Comparison of ENCODE assay signal across 20 mouse cellular contexts in the genomic region with DNA sequence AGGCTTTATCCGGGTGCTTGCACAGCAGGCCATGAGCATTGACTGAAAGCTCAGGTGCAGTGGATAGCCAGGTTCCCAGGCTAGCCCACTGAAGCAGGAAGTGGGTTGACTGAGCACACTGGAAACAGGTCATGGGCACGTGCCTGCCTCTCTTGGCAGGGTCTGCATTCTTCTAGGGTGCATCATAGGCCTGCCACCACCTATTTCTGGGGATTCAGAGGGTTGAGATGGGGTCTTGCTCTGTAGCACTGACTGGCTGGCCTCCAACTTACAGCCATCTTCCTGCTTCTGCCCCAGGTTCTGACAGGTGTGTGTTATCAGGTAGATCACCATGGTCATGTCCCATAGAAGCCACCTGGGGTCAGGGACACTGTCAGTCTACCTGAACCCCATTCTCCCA. TPM values are rescaled to one million over a fixed set of nuclear protein-coding genes. Genes with fewer than 3 reads are reported as not detected.
DNase-seq lines count a peak whose midpoint lies in the region; ATAC-seq and TF ChIP-seq lines count a peak whose summit lies in the region.
"Had no signal": no experiment of that assay in that cellular context is flagged by ENCODE, and none has a peak within 500 bp of the region (broad histone marks: within the 10 kb centered on the region; RNA-seq: fewer than 3 reads in every experiment).

No protein-coding gene starts in this region.

- TF ChIP-seq EP300 in liver, embryonic 14.5 days (IDR thresholded peaks at IDR 0.05; ENCODE audit: low read depth), result no peak

- H3K4me3 ChIP-seq in hindbrain, embryonic 10.5 days, result peak overlapping the region; percentile 77; the same call in 1 of the 2 replicates
- H3K4me3 ChIP-seq in hindbrain, postnatal 0 days (ENCODE audit: low read length), result no peak overlapping the region
- H3K4me3 ChIP-seq in midbrain, embryonic 11.5 days (ENCODE audit: low read depth, low read length), result no peak overlapping the region
- H3K4me3 ChIP-seq in midbrain, embryonic 14.5 days (replicated peaks; ENCODE audit: low read depth, low read length), result no peak overlapping the region
- no peak overlapping the region for H3K4me3 ChIP-seq in embryonic facial prominence, embryonic 13.5 days
- H3K4me3 ChIP-seq in liver, embryonic 14.5 days (ENCODE audit: insufficient read depth in 1 of 2, low read depth in 2 of 2, low read length in 2 of 2), result peak overlapping the region in 1 of 2 experiments; percentile 63; a peak in 1 of 4 replicates
- H3K4me3 ChIP-seq: forebrain, embryonic 13.5 days; kidney, embryonic 15.5 days; limb, embryonic 15.5 days had no signal

- no peak overlapping the region for H3K4me2 ChIP-seq in hindbrain, postnatal 0 days (ENCODE audit: low read depth, low read length)
- H3K4me2 ChIP-seq in midbrain, embryonic 11.5 days, result no peak overlapping the region
- no peak overlapping the region for H3K4me2 ChIP-seq in midbrain, embryonic 14.5 days (ENCODE audit: low read length)
- H3K4me2 ChIP-seq in embryonic facial prominence, embryonic 13.5 days, result no peak overlapping the region
- peak overlapping the region; percentile 100 for H3K4me2 ChIP-seq in liver, embryonic 14.5 days (ENCODE audit: low read depth)

- H3K36me3 ChIP-seq in hindbrain, embryonic 10.5 days, result peaks cover 43% of the 10 kb centered on the region
- peaks cover 30% of the 10 kb centered on the region for H3K36me3 ChIP-seq in hindbrain, postnatal 0 days (ENCODE audit: insufficient read depth, low read length)
- H3K36me3 ChIP-seq in midbrain, embryonic 11.5 days (ENCODE audit: control insufficient read depth, insufficient read depth, low read length), result peaks cover 17% of the 10 kb centered on the region
- peaks cover 42% of the 10 kb centered on the region for H3K36me3 ChIP-seq in midbrain, embryonic 14.5 days (ENCODE audit: control insufficient read depth, insufficient read depth, low read length)
- H3K36me3 ChIP-seq in embryonic facial prominence, embryonic 13.5 days, result peaks cover 41% of the 10 kb centered on the region
- peaks cover 39% of the 10 kb centered on the region for H3K36me3 ChIP-seq in liver, embryonic 14.5 days (replicated peaks; ENCODE audit: control insufficient read depth, insufficient read depth, low read depth)

- no peak overlapping the region for H3K9ac ChIP-seq in hindbrain, postnatal 0 days (replicated peaks; ENCODE audit: low read length)
- no peak overlapping the region for H3K9ac ChIP-seq in midbrain, embryonic 11.5 days (ENCODE audit: low read length)
- no peak overlapping the region for H3K9ac ChIP-seq in midbrain, embryonic 14.5 days (replicated peaks; ENCODE audit: low read length)
- peak overlapping the region; percentile 21; the same call in 1 of the 2 replicates for H3K9ac ChIP-seq in embryonic facial prominence, embryonic 13.5 days
- peak overlapping the region; percentile 81 for H3K9ac ChIP-seq in liver, embryonic 14.5 days (replicated peaks)
- H3K9ac ChIP-seq: kidney, embryonic 15.5 days; limb, embryonic 15.5 days had no signal

- H3K27me3 ChIP-seq in hindbrain, embryonic 10.5 days (ENCODE audit: insufficient read depth, poor library complexity, severe bottlenecking), result no peaks in the 10 kb centered on the region
- no peaks in the 10 kb centered on the region for H3K27me3 ChIP-seq in hindbrain, postnatal 0 days (ENCODE audit: insufficient read depth, low read length)
- no peaks in the 10 kb centered on the region for H3K27me3 ChIP-seq in midbrain, embryonic 11.5 days (ENCODE audit: control insufficient read depth, insufficient read depth, low read length)
- no peaks in the 10 kb centered on the region for H3K27me3 ChIP-seq in midbrain, embryonic 14.5 days (ENCODE audit: control insufficient read depth, insufficient read depth, low read length)
- no peaks in the 10 kb centered on the region for H3K27me3 ChIP-seq in embryonic facial prominence, embryonic 13.5 days
- no peaks in the 10 kb centered on the region for H3K27me3 ChIP-seq in liver, embryonic 14.5 days (ENCODE audit: control insufficient read depth, insufficient read depth, low read length)
- H3K27me3 ChIP-seq: forebrain, embryonic 13.5 days; kidney, embryonic 15.5 days; limb, embryonic 15.5 days had no signal

- no peak for TF ChIP-seq CTCF in hindbrain, postnatal 0 days (IDR thresholded peaks at IDR 0.05; ENCODE audit: low read depth)
- TF ChIP-seq CTCF in liver, embryonic 14.5 days (IDR thresholded peaks at IDR 0.05; ENCODE audit: low read depth), result no peak

- peaks cover 24% of the 10 kb centered on the region for H3K4me1 ChIP-seq in hindbrain, embryonic 10.5 days (replicated peaks)
- peaks cover 14% of the 10 kb centered on the region for H3K4me1 ChIP-seq in hindbrain, postnatal 0 days (ENCODE audit: insufficient read depth, low read length)
- peaks cover 14% of the 10 kb centered on the region for H3K4me1 ChIP-seq in midbrain, embryonic 11.5 days (ENCODE audit: control insufficient read depth, insufficient read depth, low read length)
- peaks cover 15% of the 10 kb centered on the region for H3K4me1 ChIP-seq in midbrain, embryonic 14.5 days (ENCODE audit: control insufficient read depth, insufficient read depth, low read length)
- H3K4me1 ChIP-seq in embryonic facial prominence, embryonic 13.5 days, result peaks cover 23% of the 10 kb centered on the region
- H3K4me1 ChIP-seq in liver, embryonic 14.5 days (replicated peaks; ENCODE audit: control insufficient read depth in 2 of 2, insufficient read depth in 2 of 2, low read length in 1 of 2), result peaks cover 33 to 37% of the 10 kb centered on the region in 2 experiments

- no peak overlapping the region for H3K27ac ChIP-seq in hindbrain, embryonic 10.5 days
- H3K27ac ChIP-seq in hindbrain, postnatal 0 days, result no peak overlapping the region
- no peak overlapping the region for H3K27ac ChIP-seq in midbrain, embryonic 11.5 days (ENCODE audit: low read depth, low read length)
- no peak overlapping the region for H3K27ac ChIP-seq in midbrain, embryonic 14.5 days (replicated peaks; ENCODE audit: low read depth, low read length)
- no peak overlapping the region for H3K27ac ChIP-seq in embryonic facial prominence, embryonic 13.5 days
- peak overlapping the region; percentile 97 for H3K27ac ChIP-seq in liver, embryonic 14.5 days
- H3K27ac ChIP-seq: forebrain, embryonic 13.5 days; kidney, embryonic 15.5 days; limb, embryonic 15.5 days had no signal

- 91% methylated on average over 2 of the region's 2 CpGs for WGBS in hindbrain, embryonic 10.5 days
- 86% methylated on average over 2 of the region's 2 CpGs for WGBS in hindbrain, postnatal 0 days
- WGBS in midbrain, embryonic 11.5 days, result 74% methylated on average over 2 of the region's 2 CpGs
- 82% methylated on average over 2 of the region's 2 CpGs for WGBS in midbrain, embryonic 14.5 days
- 83% methylated on average over 2 of the region's 2 CpGs for WGBS in embryonic facial prominence, embryonic 13.5 days
- 73% methylated on average over 2 of the region's 2 CpGs for WGBS in liver, embryonic 14.5 days (ENCODE audit: insufficient replicate concordance)

- H3K9me3 ChIP-seq in hindbrain, embryonic 10.5 days, result no peaks in the 10 kb centered on the region
- no peaks in the 10 kb centered on the region for H3K9me3 ChIP-seq in hindbrain, postnatal 0 days (ENCODE audit: low read length)
- no peaks in the 10 kb centered on the region for H3K9me3 ChIP-seq in midbrain, embryonic 11.5 days (ENCODE audit: control insufficient read depth, low read length)
- no peaks in the 10 kb centered on the region for H3K9me3 ChIP-seq in midbrain, embryonic 14.5 days (ENCODE audit: control insufficient read depth, low read length)
- no peaks in the 10 kb centered on the region for H3K9me3 ChIP-seq in embryonic facial prominence, embryonic 13.5 days
- no peaks in the 10 kb centered on the region for H3K9me3 ChIP-seq in liver, embryonic 14.5 days (ENCODE audit: control insufficient read depth, low read length)
- H3K9me3 ChIP-seq: forebrain, embryonic 13.5 days; kidney, embryonic 15.5 days; limb, embryonic 15.5 days had no signal

- no peak for ATAC-seq in hindbrain, postnatal 0 days
- no peak for ATAC-seq in midbrain, embryonic 11.5 days (ENCODE audit: low FRiP score)
- no peak for ATAC-seq in midbrain, embryonic 14.5 days (ENCODE audit: low FRiP score, low TSS enrichment)
- ATAC-seq in embryonic facial prominence, embryonic 13.5 days (ENCODE audit: insufficient number of reproducible peaks, insufficient read depth, low FRiP score, low TSS enrichment, low read depth), result no peak
- no peak for ATAC-seq in liver, embryonic 14.5 days (ENCODE audit: insufficient read depth)
- ATAC-seq: forebrain, embryonic 13.5 days; inflammation-experienced regulatory T-cells, adult 6 months; lung, postnatal 0 days had no signal

- no peak for DNase-seq in hindbrain, embryonic 10.5 days (ENCODE audit: low spot score)
- DNase-seq in hindbrain, postnatal 0 days (ENCODE audit: low spot score), result no peak
- DNase-seq in midbrain, embryonic 11.5 days (ENCODE audit: low spot score, missing footprints), result peak; percentile 61
- no peak for DNase-seq in midbrain, embryonic 14.5 days
- no peak for DNase-seq in liver, embryonic 14.5 days (ENCODE audit: low read depth in 3 of 3, low spot score in 3 of 3)
- DNase-seq in left cerebral cortex, adult 9 months (ENCODE audit: low spot score in 2 of 2), result no peak
- no peak for DNase-seq in kidney, adult 18-20 months
- DNase-seq: adrenal gland, postnatal 14 days; cerebellum, postnatal 36 days; gastrocnemius, postnatal 14 days; heart, adult 18-20 months; kidney, postnatal 4 days; retina, postnatal 1 day; right cerebral cortex, postnatal 4 days had no signal

RNA-seq across cellular contexts. Expression of gene Gm49322, which starts 0.8 kb away (rescaled TPM):
- 4.6 and 5.5 TPM in 2 replicates for polyA plus RNA-seq in hindbrain, embryonic 10.5 days (2016; fragmentation: Nextera tagmentation; extraction: Ambion mirVana)
- total RNA-seq in hindbrain, postnatal 0 days (2014; rRNA removed), result 0.54 and 2.2 TPM in 2 replicates
- polyA plus RNA-seq in hindbrain, postnatal 0 days (2015; fragmentation: Nextera tagmentation; extraction: Ambion mirVana), result 1.1 TPM in 2 replicates
- polyA plus RNA-seq in midbrain, embryonic 11.5 days (2014; fragmentation: Nextera tagmentation; extraction: Ambion mirVana), result 1.9 and 2.2 TPM in 2 replicates
- polyA plus RNA-seq in midbrain, embryonic 14.5 days (2014; fragmentation: Nextera tagmentation; extraction: Ambion mirVana), result 2.5 and 2.6 TPM in 2 replicates
- 4.3 and 4.6 TPM in 2 replicates for polyA plus RNA-seq in embryonic facial prominence, embryonic 13.5 days (2015; fragmentation: Nextera tagmentation; extraction: Ambion mirVana)
- 1.2 and 1.3 TPM in 2 replicates for polyA plus RNA-seq in liver, embryonic 14.5 days (2012; rRNA removed)
- polyA plus RNA-seq in liver, embryonic 14.5 days (2014; fragmentation: Nextera tagmentation; extraction: Ambion mirVana), result 0.19 and 0.28 TPM in 2 replicates

RNA-seq across cellular contexts. Expression of gene Adat3, which starts 2.3 kb away (rescaled TPM):
- polyA plus RNA-seq in hindbrain, embryonic 10.5 days (2016; fragmentation: Nextera tagmentation; extraction: Ambion mirVana), result 11.0 and 11.3 TPM in 2 replicates
- 7.3 and 11.4 TPM in 2 replicates for total RNA-seq in hindbrain, postnatal 0 days (2014; rRNA removed)
- polyA plus RNA-seq in hindbrain, postnatal 0 days (2015; fragmentation: Nextera tagmentation; extraction: Ambion mirVana), result 3.6 and 4.0 TPM in 2 replicates
- polyA plus RNA-seq in midbrain, embryonic 11.5 days (2014; fragmentation: Nextera tagmentation; extraction: Ambion mirVana), result 5.4 and 6.9 TPM in 2 replicates
- 4.9 and 5.0 TPM in 2 replicates for polyA plus RNA-seq in midbrain, embryonic 14.5 days (2014; fragmentation: Nextera tagmentation; extraction: Ambion mirVana)
- polyA plus RNA-seq in embryonic facial prominence, embryonic 13.5 days (2015; fragmentation: Nextera tagmentation; extraction: Ambion mirVana), result 5.9 and 9.1 TPM in 2 replicates
- polyA plus RNA-seq in liver, embryonic 14.5 days (2012; rRNA removed), result 6.3 and 6.4 TPM in 2 replicates
- 3.8 and 4.9 TPM in 2 replicates for polyA plus RNA-seq in liver, embryonic 14.5 days (2014; fragmentation: Nextera tagmentation; extraction: Ambion mirVana)

RNA-seq across cellular contexts. Expression of gene Scamp4, which starts 2.3 kb away (rescaled TPM):
- 89.9 and 92.0 TPM in 2 replicates for polyA plus RNA-seq in hindbrain, embryonic 10.5 days (2016; fragmentation: Nextera tagmentation; extraction: Ambion mirVana)
- 39.5 and 43.2 TPM in 2 replicates for total RNA-seq in hindbrain, postnatal 0 days (2014; rRNA removed)
- 68.3 and 69.1 TPM in 2 replicates for polyA plus RNA-seq in hindbrain, postnatal 0 days (2015; fragmentation: Nextera tagmentation; extraction: Ambion mirVana)
- polyA plus RNA-seq in midbrain, embryonic 11.5 days (2014; fragmentation: Nextera tagmentation; extraction: Ambion mirVana), result 60.2 and 62.3 TPM in 2 replicates
- polyA plus RNA-seq in midbrain, embryonic 14.5 days (2014; fragmentation: Nextera tagmentation; extraction: Ambion mirVana), result 62.1 and 67.6 TPM in 2 replicates
- 79.6 and 95.1 TPM in 2 replicates for polyA plus RNA-seq in embryonic facial prominence, embryonic 13.5 days (2015; fragmentation: Nextera tagmentation; extraction: Ambion mirVana)
- polyA plus RNA-seq in liver, embryonic 14.5 days (2012; rRNA removed), result 22.0 and 27.6 TPM in 2 replicates
- 34.6 and 39.8 TPM in 2 replicates for polyA plus RNA-seq in liver, embryonic 14.5 days (2014; fragmentation: Nextera tagmentation; extraction: Ambion mirVana)

RNA-seq across cellular contexts. Expression of gene Abhd17a, which starts 14.8 kb away (rescaled TPM):
- 89.1 and 109 TPM in 2 replicates for polyA plus RNA-seq in hindbrain, embryonic 10.5 days (2016; fragmentation: Nextera tagmentation; extraction: Ambion mirVana)
- 389 and 721 TPM in 2 replicates for total RNA-seq in hindbrain, postnatal 0 days (2014; rRNA removed)
- polyA plus RNA-seq in hindbrain, postnatal 0 days (2015; fragmentation: Nextera tagmentation; extraction: Ambion mirVana), result 159 and 171 TPM in 2 replicates
- polyA plus RNA-seq in midbrain, embryonic 11.5 days (2014; fragmentation: Nextera tagmentation; extraction: Ambion mirVana), result 90.8 and 109 TPM in 2 replicates
- polyA plus RNA-seq in midbrain, embryonic 14.5 days (2014; fragmentation: Nextera tagmentation; extraction: Ambion mirVana), result 128 and 151 TPM in 2 replicates
- polyA plus RNA-seq in embryonic facial prominence, embryonic 13.5 days (2015; fragmentation: Nextera tagmentation; extraction: Ambion mirVana), result 84.6 and 85.3 TPM in 2 replicates
- 41.2 and 51.0 TPM in 2 replicates for polyA plus RNA-seq in liver, embryonic 14.5 days (2012; rRNA removed)
- polyA plus RNA-seq in liver, embryonic 14.5 days (2014; fragmentation: Nextera tagmentation; extraction: Ambion mirVana), result 55.0 and 63.4 TPM in 2 replicates

RNA-seq across cellular contexts. Expression of gene Csnk1g2, which starts 17.6 kb away (rescaled TPM):
- 169 and 180 TPM in 2 replicates for polyA plus RNA-seq in hindbrain, embryonic 10.5 days (2016; fragmentation: Nextera tagmentation; extraction: Ambion mirVana)
- total RNA-seq in hindbrain, postnatal 0 days (2014; rRNA removed), result 128 and 156 TPM in 2 replicates
- 94.3 and 95.5 TPM in 2 replicates for polyA plus RNA-seq in hindbrain, postnatal 0 days (2015; fragmentation: Nextera tagmentation; extraction: Ambion mirVana)
- polyA plus RNA-seq in midbrain, embryonic 11.5 days (2014; fragmentation: Nextera tagmentation; extraction: Ambion mirVana), result 73.6 and 86.9 TPM in 2 replicates
- 74.1 and 98.5 TPM in 2 replicates for polyA plus RNA-seq in midbrain, embryonic 14.5 days (2014; fragmentation: Nextera tagmentation; extraction: Ambion mirVana)
- polyA plus RNA-seq in embryonic facial prominence, embryonic 13.5 days (2015; fragmentation: Nextera tagmentation; extraction: Ambion mirVana), result 131 and 169 TPM in 2 replicates
- polyA plus RNA-seq in liver, embryonic 14.5 days (2012; rRNA removed), result 46.9 and 51.3 TPM in 2 replicates
- polyA plus RNA-seq in liver, embryonic 14.5 days (2014; fragmentation: Nextera tagmentation; extraction: Ambion mirVana), result 25.5 and 27.0 TPM in 2 replicates

Comparison
In these comparisons a context has a peak if more than half of its experiments do, and no peak if none do; other contexts are left out.
1. H3K9ac ChIP-seq: peak in embryonic facial prominence, embryonic 13.5 days (single experiment) and liver, embryonic 14.5 days (single experiment); none in hindbrain, postnatal 0 days (single experiment), midbrain, embryonic 11.5 days (single experiment) and midbrain, embryonic 14.5 days (single experiment).